ENCODE assay signal across 8 mouse cellular contexts in genomic region chr5:142903470-142904207, GRCm38 (mm10). TPM values are rescaled to one million over a fixed set of nuclear protein-coding genes. Genes with fewer than 3 reads are reported as not detected.
DNase-seq lines count a peak whose midpoint lies in the region; ATAC-seq lines count a peak whose summit lies in the region.

No protein-coding gene starts in this region.

- H3K4me1 ChIP-seq in erythroblast, embryonic 14.5 days (ENCODE audit: control insufficient read depth): peaks cover 56% of the 10 kb centered on the region
- H3K4me1 ChIP-seq in forebrain, embryonic 15.5 days: peaks cover 50% of the 10 kb centered on the region
- H3K4me1 ChIP-seq in limb, embryonic 13.5 days: peaks cover 43% of the 10 kb centered on the region

- no peak for ATAC-seq in erythroblast, adult 5-6 weeks (replicated peaks; ENCODE audit: low FRiP score, poor library complexity, severe bottlenecking)
- ATAC-seq in forebrain, embryonic 15.5 days (replicated peaks): no peak
- ATAC-seq in limb, embryonic 13.5 days (ENCODE audit: low FRiP score, low read depth): no peak

- H3K4me2 ChIP-seq in forebrain, embryonic 15.5 days (replicated peaks): peak overlapping the region; percentile 67
- peak overlapping the region; percentile 85 for H3K4me2 ChIP-seq in limb, embryonic 13.5 days (replicated peaks)

- H3K27ac ChIP-seq in forebrain, embryonic 15.5 days (replicated peaks): peak overlapping the region; percentile 100
- peak overlapping the region; percentile 100; the same call in 1 of the 2 replicates for H3K27ac ChIP-seq in limb, embryonic 13.5 days

- peak overlapping the region; percentile 9 for H3K4me3 ChIP-seq in erythroblast, embryonic 14.5 days (replicated peaks)
- H3K4me3 ChIP-seq in forebrain, embryonic 15.5 days: peak overlapping the region; percentile 96
- peak overlapping the region; percentile 99 for H3K4me3 ChIP-seq in limb, embryonic 13.5 days

- WGBS in forebrain, embryonic 15.5 days: 79% methylated on average over 14 of the region's 14 CpGs
- 83% methylated on average over 14 of the region's 14 CpGs for WGBS in limb, embryonic 13.5 days

- H3K9ac ChIP-seq in forebrain, embryonic 15.5 days (replicated peaks): peak overlapping the region; percentile 100
- H3K9ac ChIP-seq in limb, embryonic 13.5 days: peak overlapping the region; percentile 100

- peak; percentile 75 for DNase-seq in CD4-positive, CD25-positive, alpha-beta regulatory T cell, adult 2 months (ENCODE audit: low read depth, low spot score)
- peak; percentile 57 for DNase-seq in splenic B cell, adult 2 months (ENCODE audit: low read depth, low spot score)
- no peak for DNase-seq in layer of hippocampus, postnatal 10 days (ENCODE audit: low spot score in 2 of 2)
- no peak for DNase-seq in ovary, postnatal 14 days (ENCODE audit: low spot score)

- H3K27me3 ChIP-seq in erythroblast, embryonic 14.5 days (ENCODE audit: control insufficient read depth): no peaks in the 10 kb centered on the region; the same call in 1 of the 2 replicates
- no peaks in the 10 kb centered on the region for H3K27me3 ChIP-seq in forebrain, embryonic 15.5 days
- no peaks in the 10 kb centered on the region for H3K27me3 ChIP-seq in limb, embryonic 13.5 days
- H3K27me3 ChIP-seq in splenic B cell, adult 2 months (ENCODE audit: control insufficient read depth, insufficient read depth, low read length, poor library complexity, severe bottlenecking): no peaks in the 10 kb centered on the region

- H3K9me3 ChIP-seq in erythroblast, embryonic 14.5 days (ENCODE audit: control insufficient read depth, low read length): no peaks in the 10 kb centered on the region; the same call in 1 of the 2 replicates
- no peaks in the 10 kb centered on the region for H3K9me3 ChIP-seq in forebrain, embryonic 15.5 days
- no peaks in the 10 kb centered on the region for H3K9me3 ChIP-seq in limb, embryonic 13.5 days

- peaks cover 71% of the 10 kb centered on the region for H3K36me3 ChIP-seq in erythroblast, embryonic 14.5 days (ENCODE audit: control insufficient read depth)
- peaks cover 62% of the 10 kb centered on the region for H3K36me3 ChIP-seq in forebrain, embryonic 15.5 days
- H3K36me3 ChIP-seq in limb, embryonic 13.5 days: peaks cover 65% of the 10 kb centered on the region
- peaks cover 48% of the 10 kb centered on the region for H3K36me3 ChIP-seq in splenic B cell, adult 2 months (ENCODE audit: control insufficient read depth, insufficient read depth, low read length, poor library complexity, severe bottlenecking)

RNA-seq across cellular contexts. Expression of gene Actb, which starts 2.9 kb away (rescaled TPM):
- 326 and 442 TPM in 2 replicates for polyA plus RNA-seq in erythroblast, embryonic 14.5 days (2012)
- total RNA-seq in erythroblast, adult 5-6 weeks (2015; ENCODE audit: low replicate concordance): 4,143 and 4,236 TPM in 2 replicates
- total RNA-seq in erythroblast, adult 5-6 weeks (2017; ENCODE audit: low replicate concordance): 1,451 and 2,396 TPM in 2 replicates
- 16,767 and 16,970 TPM in 2 replicates for polyA plus RNA-seq in forebrain, embryonic 15.5 days (2015; fragmentation: Nextera tagmentation; extraction: Ambion mirVana)
- 15,880 and 15,896 TPM in 2 replicates for polyA plus RNA-seq in limb, embryonic 13.5 days (2015; fragmentation: Nextera tagmentation; extraction: Ambion mirVana)
- total RNA-seq in layer of hippocampus, postnatal 10 days (2021): 1,000 to 10,000 TPM; 4,137 to 4,167 TPM

RNA-seq across cellular contexts. Expression of gene Fbxl18, which starts 8.4 kb away (rescaled TPM):
- polyA plus RNA-seq in erythroblast, embryonic 14.5 days (2012): 0.34 and 0.52 TPM in 2 replicates
- 0.84 and 8.3 TPM in 2 replicates for total RNA-seq in erythroblast, adult 5-6 weeks (2015; ENCODE audit: low replicate concordance)
- total RNA-seq in erythroblast, adult 5-6 weeks (2017; ENCODE audit: low replicate concordance): 0.56 and 1.4 TPM in 2 replicates
- polyA plus RNA-seq in forebrain, embryonic 15.5 days (2015; fragmentation: Nextera tagmentation; extraction: Ambion mirVana): 32.6 and 34.2 TPM in 2 replicates
- 14.1 and 16.1 TPM in 2 replicates for polyA plus RNA-seq in limb, embryonic 13.5 days (2015; fragmentation: Nextera tagmentation; extraction: Ambion mirVana)
- total RNA-seq in layer of hippocampus, postnatal 10 days (2021): 10 to 100 TPM; 38.5 to 40.1 TPM

RNA-seq across cellular contexts. Expression of gene Fscn1, which starts 56.5 kb away (rescaled TPM):
- polyA plus RNA-seq in erythroblast, embryonic 14.5 days (2012): 0.36 and 0.46 TPM in 2 replicates
- total RNA-seq in erythroblast, adult 5-6 weeks (2015; ENCODE audit: low replicate concordance): not detected in 2 replicates
- not detected in 2 replicates for total RNA-seq in erythroblast, adult 5-6 weeks (2017; ENCODE audit: low replicate concordance)
- 521 and 538 TPM in 2 replicates for polyA plus RNA-seq in forebrain, embryonic 15.5 days (2015; fragmentation: Nextera tagmentation; extraction: Ambion mirVana)
- 421 and 428 TPM in 2 replicates for polyA plus RNA-seq in limb, embryonic 13.5 days (2015; fragmentation: Nextera tagmentation; extraction: Ambion mirVana)
- 100 to 1,000 TPM; 420 to 424 TPM for total RNA-seq in layer of hippocampus, postnatal 10 days (2021)

Comparison
In these comparisons a context has a peak if more than half of its experiments do, and no peak if none do; other contexts are left out.
1. H3K4me3 ChIP-seq: peak in every context shown above with its lines; median percentile 99 in limb, embryonic 13.5 days; 96 in forebrain, embryonic 15.5 days; 9 in erythroblast, embryonic 14.5 days.
2. DNase-seq: peak in CD4-positive, CD25-positive, alpha-beta regulatory T cell, adult 2 months (single experiment) and splenic B cell, adult 2 months (single experiment); none in layer of hippocampus, postnatal 10 days (0 of 2) and ovary, postnatal 14 days (single experiment).
3. RNA of gene Actb, which starts 2.9 kb away (polyA plus RNA-seq): 16,767 to 16,970 TPM in forebrain, embryonic 15.5 days and 15,880 to 15,896 TPM in limb, embryonic 13.5 days; 326 to 442 TPM in erythroblast, embryonic 14.5 days; every median in the first group is over 10 times any median in the second.
4. RNA of gene Fscn1, which starts 56.5 kb away (polyA plus RNA-seq): 521 to 538 TPM in forebrain, embryonic 15.5 days and 421 to 428 TPM in limb, embryonic 13.5 days; 0.36 to 0.46 TPM in erythroblast, embryonic 14.5 days; every median in the first group is over 100 times any median in the second.